Mouse (Mus musculus) C2C12 (cell line): Measurements from ENCODE around the gene Btbd2. TPM values are rescaled to one million over a fixed set of nuclear protein-coding genes. Genes with fewer than 3 reads are reported as not detected.
A peak's percentile ranks its signal among the peaks of the same experiment; 100 is the strongest.

ENCODE experiments used
- H3K27me3 ChIP-seq: one replicate; pipeline ENCODE4 v1.6.1; 2011; ENCODE audit not compliant: control insufficient read depth, insufficient read depth, insufficient read length
- H3K36me3 ChIP-seq: one replicate; pipeline ENCODE4 v1.6.1; 2011; ENCODE audit not compliant: control insufficient read depth, insufficient read depth
- H3K4me3 ChIP-seq: one replicate; pipeline ENCODE4 v1.5.1; 2011; ENCODE audit warnings: mild to moderate bottlenecking, control low read depth; ENCODE audit not compliant: poor library complexity, insufficient read depth, severe bottlenecking
- H3K79me2 ChIP-seq: one replicate; pipeline ENCODE4 v1.6.1; 2011; ENCODE audit not compliant: control insufficient read depth, insufficient read depth
- H3K79me3 ChIP-seq: one replicate; pipeline ENCODE4 v1.6.1; 2011; ENCODE audit warnings: low read depth, control low read depth
- H3ac ChIP-seq: one replicate; pipeline ENCODE3; 2011; ENCODE audit warnings: low read depth; ENCODE audit not compliant: control insufficient read depth, insufficient read length
- CEBPB ChIP-seq: IDR thresholded peaks from one replicate; pipeline ENCODE4 v1.6.1; 2011; ENCODE audit warnings: low read depth, mild to moderate bottlenecking, control low read depth, moderate library complexity
- CTCF ChIP-seq: IDR thresholded peaks from one replicate; pipeline ENCODE4 v1.5.1; 2011; ENCODE audit not compliant: control insufficient read depth, insufficient read depth, insufficient read length
- FOSL1 ChIP-seq: IDR thresholded peaks from one replicate; pipeline ENCODE4 v1.8.0; 2011; ENCODE audit warnings: mild to moderate bottlenecking, low read length; ENCODE audit not compliant: poor library complexity, insufficient read depth, severe bottlenecking
- MAX ChIP-seq: IDR thresholded peaks from one replicate; pipeline ENCODE4 v1.6.1; 2011; ENCODE audit warnings: mild to moderate bottlenecking, control low read depth
- MYOD1 ChIP-seq: IDR thresholded peaks from one replicate; pipeline ENCODE4 v1.6.1; 2011; ENCODE audit warnings: low read depth; ENCODE audit not compliant: control insufficient read depth, insufficient read length
- MYOG ChIP-seq: IDR thresholded peaks from one replicate; pipeline ENCODE4 v1.6.1; 2011; ENCODE audit not compliant: control insufficient read depth, insufficient read length; ENCODE audit errors: extremely low read depth
- USF1 ChIP-seq: IDR thresholded peaks from one replicate; pipeline ENCODE4 v1.6.1; 2011; ENCODE audit warnings: low read depth, mild to moderate bottlenecking, control low read depth, moderate library complexity
- polyA plus RNA-seq: library from polyadenylated mRNA; unstranded; fragments of >200 nt; fragmentation: generic; extraction: Trizol; gene quantifications from one replicate; pipeline ENCODE4 v1.2.1, GENCODE M21; 2012; ENCODE audit warnings: missing spikeins

Gene Btbd2
- polyA plus RNA-seq, 1 experiment, result 53.8 TPM

DNA sequence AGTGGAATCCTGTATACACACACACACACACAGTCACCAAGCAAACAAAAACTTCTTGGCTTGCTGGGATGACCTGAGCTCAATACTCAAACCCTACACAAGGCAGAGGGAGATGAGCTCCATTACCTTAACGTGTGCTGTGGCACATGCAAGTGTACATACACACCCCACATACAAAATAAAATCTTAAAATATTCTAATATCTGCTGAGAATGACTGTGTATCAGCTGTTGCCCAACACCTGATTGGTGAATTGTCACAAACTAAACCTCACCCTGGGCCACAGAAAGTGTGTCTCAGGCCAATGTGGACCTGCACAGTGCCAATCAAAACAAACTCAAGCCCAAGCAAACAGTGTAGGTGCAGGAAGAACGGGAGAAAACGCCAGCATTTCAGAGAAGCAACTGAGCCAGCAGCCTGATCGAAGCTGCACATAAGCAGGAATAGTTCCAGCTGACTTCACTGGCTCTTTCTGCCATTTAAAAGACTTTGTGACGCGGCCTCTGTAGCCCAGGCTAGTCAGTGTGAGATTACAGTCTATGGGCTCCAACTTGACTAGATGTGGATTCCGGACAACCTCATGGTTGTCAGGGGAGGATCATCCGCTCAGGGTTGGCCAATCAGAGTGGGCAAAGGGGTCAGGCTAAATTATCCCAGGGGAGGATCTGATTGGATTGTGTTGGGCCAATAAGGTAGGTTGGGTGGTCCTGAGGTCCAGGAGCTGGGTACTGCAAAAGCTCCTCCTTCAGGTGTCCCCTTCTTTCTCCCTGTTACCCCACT, 37.2 kb downstream of the Btbd2 start:
- no peaks in the 10 kb centered on the region for H3K27me3 ChIP-seq
- peaks cover 21% of the 10 kb centered on the region for H3K79me2 ChIP-seq
- peaks cover 14% of the 10 kb centered on the region for H3K36me3 ChIP-seq
- no peak for TF ChIP-seq CTCF
- no peak for TF ChIP-seq FOSL1
- TF ChIP-seq USF1, result no peak
- no peak for TF ChIP-seq MAX
- TF ChIP-seq CEBPB, result no peak
- H3K4me3 ChIP-seq, result no peak overlapping the region
- peaks cover 18% of the 10 kb centered on the region for H3K79me3 ChIP-seq
- H3ac ChIP-seq, result no peak overlapping the region

GRCm38 (mm10) chr10:80618181-80618580, 38.7 kb downstream of the Btbd2 start:
- TF ChIP-seq USF1, result no peak
- TF ChIP-seq MAX, result no peak
- TF ChIP-seq FOSL1, result no peak
- no peak for TF ChIP-seq CEBPB
- TF ChIP-seq CTCF, result no peak
- TF ChIP-seq MYOD1, result no peak
- no peak for TF ChIP-seq MYOG
- Histone ChIP-seq H3K4me3 (no peak overlapping the region), H3K27me3 (no peaks in the 10 kb centered on the region), H3K36me3 (peaks cover 28% of the 10 kb centered on the region), H3K79me2 (peaks cover 6% of the 10 kb centered on the region), H3ac (no peak overlapping the region), H3K79me3 (peaks cover 4% of the 10 kb centered on the region)

DNA sequence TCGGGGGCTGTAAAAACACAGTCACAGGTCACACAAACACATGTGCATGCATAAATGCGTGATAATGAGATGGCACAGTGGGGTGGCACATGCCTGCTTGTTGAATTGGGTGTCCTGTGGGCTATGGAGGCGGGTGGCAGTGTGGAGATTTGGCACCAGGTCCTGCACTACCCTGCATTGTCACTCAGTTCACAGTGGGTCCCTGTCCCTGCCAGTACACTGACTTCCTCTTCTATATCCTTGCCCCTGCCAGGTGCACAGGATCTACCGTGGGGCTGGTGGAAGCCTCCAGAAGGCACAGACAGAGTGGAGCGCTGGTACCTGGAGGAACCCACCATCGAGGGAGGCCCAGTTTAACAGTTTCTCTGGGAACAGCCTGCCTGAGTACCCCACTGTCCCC, 42.5 kb downstream of the Btbd2 start:
- no peak overlapping the region for H3K4me3 ChIP-seq
- no peaks in the 10 kb centered on the region for H3K27me3 ChIP-seq
- H3K79me2 ChIP-seq, result no peaks in the 10 kb centered on the region
- TF ChIP-seq MYOG, result no peak
- no peak for TF ChIP-seq USF1
- no peak for TF ChIP-seq MYOD1
- no peak for TF ChIP-seq MAX
- no peak for TF ChIP-seq CEBPB
- no peak for TF ChIP-seq CTCF
- no peak for TF ChIP-seq FOSL1
- peak overlapping the region; percentile 16 for H3ac ChIP-seq
- H3K36me3 ChIP-seq, result peaks cover 40% of the 10 kb centered on the region
- no peaks in the 10 kb centered on the region for H3K79me3 ChIP-seq

DNA sequence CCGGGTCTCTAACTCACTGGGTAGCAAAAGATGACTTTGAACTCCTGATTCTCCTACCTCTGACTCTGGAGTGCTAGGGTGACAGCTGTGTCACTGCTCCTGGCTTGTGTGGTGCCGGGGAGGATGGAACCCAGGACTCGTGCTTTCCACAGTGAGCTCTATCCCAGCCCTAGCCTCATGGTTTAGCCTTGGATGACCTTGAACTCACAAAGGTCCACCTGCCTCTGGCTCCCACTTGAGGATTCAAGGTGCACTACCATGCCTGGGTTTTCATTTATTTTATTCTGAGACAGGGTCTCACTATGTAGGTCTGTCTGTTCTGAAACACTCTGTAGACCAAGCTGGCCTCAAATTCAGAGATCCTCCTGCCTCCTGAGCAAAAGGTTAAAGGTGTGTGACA, 43.0 kb downstream of the Btbd2 start:
- peaks cover 40% of the 10 kb centered on the region for H3K36me3 ChIP-seq
- peaks cover 2% of the 10 kb centered on the region for H3K79me2 ChIP-seq

GRCm38 (mm10) chr10:80611905-80612304, 45.0 kb downstream of the Btbd2 start:
- H3K79me2 ChIP-seq, result peaks cover 21% of the 10 kb centered on the region
- peaks cover 55% of the 10 kb centered on the region for H3K36me3 ChIP-seq
- peaks cover 8% of the 10 kb centered on the region for H3K79me3 ChIP-seq
- H3K4me3 ChIP-seq, result no peak overlapping the region
- no peak for TF ChIP-seq CEBPB
- TF ChIP-seq FOSL1, result no peak
- TF ChIP-seq MAX, result no peak
- no peak for TF ChIP-seq CTCF
- no peak for TF ChIP-seq MYOG
- H3ac ChIP-seq, result no peak overlapping the region
- no peaks in the 10 kb centered on the region for H3K27me3 ChIP-seq

More for the DNA sequence above, 43.0 kb downstream of the Btbd2 start:
- no peak for TF ChIP-seq CEBPB
- no peak for TF ChIP-seq MYOD1
- TF ChIP-seq MAX, result no peak
- TF ChIP-seq USF1, result no peak
- no peak for TF ChIP-seq CTCF
- Histone ChIP-seq H3ac (no peak overlapping the region), H3K4me3 (no peak overlapping the region), H3K27me3 (no peaks in the 10 kb centered on the region), H3K79me3 (no peaks in the 10 kb centered on the region)

- peaks cover 30% of the 10 kb centered on the region for H3K79me2 ChIP-seq
- H3ac ChIP-seq, result no peak overlapping the region
- TF ChIP-seq FOSL1, result no peak
- no peak for TF ChIP-seq MYOG
- TF ChIP-seq CTCF, result peak; percentile 54
- H3K27me3 ChIP-seq, result no peaks in the 10 kb centered on the region
- H3K79me3 ChIP-seq, result peaks cover 13% of the 10 kb centered on the region
- H3K4me3 ChIP-seq, result no peak overlapping the region
- peaks cover 63% of the 10 kb centered on the region for H3K36me3 ChIP-seq
These were observed 45.8 kb downstream of the Btbd2 start for GRCm38 (mm10) chr10:80611024-80611423.
